Mouse (Mus musculus): ENCODE results near the gene Eci3.

DNA sequence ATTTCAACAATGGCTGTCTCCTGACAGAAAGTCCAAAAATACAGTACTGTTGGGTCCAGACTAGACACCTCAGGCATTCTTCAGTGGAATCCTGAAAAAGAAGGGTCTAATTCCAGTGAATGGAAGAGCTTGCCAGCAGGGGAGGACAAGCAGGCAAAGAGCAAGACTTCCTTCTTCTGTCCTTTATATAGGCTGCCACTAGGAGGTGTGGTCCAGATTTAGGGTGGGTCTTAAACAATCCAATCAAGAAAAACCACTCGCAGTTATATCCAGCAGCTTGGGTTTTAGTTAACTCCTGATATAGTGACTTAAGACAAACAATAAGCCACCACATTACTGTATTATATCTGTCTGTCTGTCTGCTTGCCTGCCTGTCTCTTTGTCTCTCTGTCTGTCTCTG lies 10.2 kb upstream of the Eci3 start:
- TF ChIP-seq CEBPB (IDR thresholded peaks at IDR 0.05; ENCODE audit: low read depth) (no peak), CTCF (IDR thresholded peaks at IDR 0.05; ENCODE audit: control insufficient read depth, insufficient read depth, insufficient read length) (no peak), MAX (IDR thresholded peaks at IDR 0.05) (no peak), FOSL1 (IDR thresholded peaks at IDR 0.05; ENCODE audit: insufficient read depth, low read length, poor library complexity, severe bottlenecking) (no peak), MYOD1 (IDR thresholded peaks at IDR 0.05; ENCODE audit: control insufficient read depth, insufficient read length, low read depth) (no peak), USF1 (IDR thresholded peaks at IDR 0.05; ENCODE audit: low read depth) (no peak), MYOG (IDR thresholded peaks at IDR 0.05; ENCODE audit: control insufficient read depth, extremely low read depth, insufficient read length) (no peak)
